Mouse (Mus musculus): ENCODE data around the gene Stx8. TPM values are rescaled to one million over a fixed set of nuclear protein-coding genes. Genes with fewer than 3 reads are reported as not detected.

Gene Stx8
- polyA plus RNA-seq, 1 experiment from 2014 or later = 57.5 TPM

DNA sequence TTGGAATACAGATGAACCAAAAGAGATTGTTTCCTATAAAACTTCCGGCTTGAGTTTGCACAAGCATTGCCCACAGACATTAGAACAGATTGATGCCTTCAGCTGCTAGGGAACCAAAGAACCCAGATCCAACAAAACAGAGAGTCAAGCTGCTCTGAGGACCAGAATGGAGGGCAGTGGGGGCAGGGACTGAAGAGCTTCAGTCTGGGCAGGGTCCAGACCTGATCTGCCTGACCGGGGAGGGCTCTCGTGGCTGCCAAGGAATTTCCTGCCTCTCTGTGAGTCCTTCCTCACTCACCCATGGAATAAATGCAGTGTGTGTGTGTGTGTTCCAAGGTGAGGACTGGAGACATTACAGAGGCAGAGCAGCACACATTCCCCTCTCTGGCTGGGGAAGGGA, 17.8 kb upstream of the Stx8 start:
- Histone ChIP-seq H3K27ac (no peak overlapping the region), H3K4me1 (replicated peaks) (no peaks in the 10 kb centered on the region), H3K36me3 (no peaks in the 10 kb centered on the region), H3K4me3 (no peak overlapping the region), H3K9me3 (no peaks in the 10 kb centered on the region), H3K27me3 (ENCODE audit: insufficient read depth, poor library complexity, severe bottlenecking) (no peaks in the 10 kb centered on the region)
- no peak for DNase-seq (ENCODE audit: low spot score)
- 75% methylated on average over 3 of the region's 3 CpGs for WGBS

DNA sequence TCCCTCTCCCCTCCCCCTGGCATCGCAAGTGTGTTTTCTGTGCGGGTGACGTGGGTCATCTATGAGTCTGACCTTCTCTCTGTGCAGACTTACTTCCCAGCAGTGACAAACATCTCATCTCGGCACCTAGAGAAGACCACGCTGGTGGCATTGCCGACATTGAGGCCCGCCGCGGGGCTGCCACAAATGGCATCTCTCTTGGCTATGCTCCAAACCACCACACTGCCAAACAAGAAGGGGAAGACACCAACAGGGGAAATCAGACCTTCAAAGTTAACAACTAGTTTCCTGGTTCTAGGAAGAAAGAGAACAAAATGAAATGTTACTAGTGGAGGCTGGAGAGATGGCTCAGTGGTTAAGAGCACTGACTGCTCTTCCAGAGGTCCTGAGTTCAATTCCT, 16.5 kb upstream of the Stx8 start:
- no peak overlapping the region for H3K27ac ChIP-seq
- DNase-seq (ENCODE audit: low spot score) = no peak
- no peak overlapping the region for H3K4me3 ChIP-seq
- H3K9me3 ChIP-seq = no peaks in the 10 kb centered on the region
- H3K4me1 ChIP-seq (replicated peaks) = no peaks in the 10 kb centered on the region
- no peaks in the 10 kb centered on the region for H3K27me3 ChIP-seq (ENCODE audit: insufficient read depth, poor library complexity, severe bottlenecking)
- H3K36me3 ChIP-seq = no peaks in the 10 kb centered on the region
- WGBS = 90% methylated on average over 9 of the region's 9 CpGs

DNA sequence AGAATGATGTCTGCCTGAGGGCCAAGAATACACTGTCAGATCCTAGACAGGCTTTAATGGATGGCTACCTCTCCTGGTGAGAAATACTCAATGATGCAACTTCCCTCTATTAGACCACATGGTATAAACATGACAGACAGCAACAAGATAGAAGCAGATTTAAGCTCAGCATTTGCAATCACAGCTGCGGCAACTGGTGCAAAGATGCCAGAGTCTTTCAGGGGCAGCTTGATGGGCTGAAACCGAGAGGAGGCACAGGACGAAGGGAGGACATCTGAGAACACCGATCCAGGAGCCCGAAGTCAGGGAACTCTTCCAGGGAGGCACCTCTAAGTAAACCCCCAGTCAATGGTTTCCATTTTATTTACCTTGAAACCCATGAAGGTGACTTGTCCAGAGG, 12.4 kb upstream of the Stx8 start:
- Histone ChIP-seq H3K4me3 (no peak overlapping the region), H3K27ac (no peak overlapping the region), H3K27me3 (ENCODE audit: insufficient read depth, poor library complexity, severe bottlenecking) (no peaks in the 10 kb centered on the region), H3K4me1 (replicated peaks) (no peaks in the 10 kb centered on the region), H3K9me3 (no peaks in the 10 kb centered on the region), H3K36me3 (no peaks in the 10 kb centered on the region)
- 88% methylated on average over 5 of the region's 5 CpGs for WGBS
- no peak for DNase-seq (ENCODE audit: low spot score)

DNA sequence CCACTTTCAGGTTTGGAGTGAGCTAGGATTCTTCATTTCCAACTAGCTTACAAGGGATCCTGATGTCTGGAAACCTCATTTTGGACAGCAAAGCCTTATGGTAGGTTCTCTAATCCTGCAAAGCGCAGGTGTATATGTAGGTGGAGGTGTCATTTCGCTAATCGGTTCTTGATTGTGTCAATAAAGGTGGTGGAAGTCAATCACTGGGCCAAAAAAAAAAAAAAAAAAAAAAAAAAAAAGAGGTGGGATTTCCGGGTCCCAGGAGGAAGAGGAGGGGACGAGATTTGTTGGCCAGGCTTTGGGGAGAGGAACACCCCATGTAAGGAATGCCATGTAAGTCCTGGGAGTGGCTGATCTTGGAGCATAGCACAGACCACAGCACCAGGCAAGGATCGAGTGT, 11.6 kb upstream of the Stx8 start:
- Histone ChIP-seq H3K4me3 (no peak overlapping the region), H3K36me3 (no peaks in the 10 kb centered on the region), H3K4me1 (replicated peaks) (no peaks in the 10 kb centered on the region), H3K27ac (no peak overlapping the region), H3K27me3 (ENCODE audit: insufficient read depth, poor library complexity, severe bottlenecking) (no peaks in the 10 kb centered on the region), H3K9me3 (no peaks in the 10 kb centered on the region)
- 83% methylated on average over 6 of the region's 6 CpGs for WGBS
- DNase-seq (ENCODE audit: low spot score) = no peak

DNA sequence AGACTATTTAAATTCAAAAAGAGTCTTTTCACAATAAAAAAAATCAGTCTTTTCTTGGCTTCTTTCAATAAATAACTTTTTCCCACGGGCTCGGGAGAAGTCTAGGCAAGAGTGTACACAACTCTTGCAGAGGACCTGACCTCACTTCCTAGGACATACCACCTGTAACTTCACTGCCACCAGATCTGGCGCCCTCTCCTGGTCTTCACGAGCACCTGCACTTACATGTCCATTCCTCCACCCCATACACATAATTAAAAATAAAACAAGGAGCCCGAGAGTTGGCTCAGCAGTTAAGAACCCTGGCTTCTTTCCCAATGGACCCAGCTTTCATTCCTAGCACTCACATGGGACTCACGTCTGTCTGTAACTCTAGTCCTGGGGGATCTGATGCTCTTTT, 1.9 kb upstream of the Stx8 start:
- 81% methylated on average over 6 of the region's 6 CpGs for WGBS
- H3K27me3 ChIP-seq (ENCODE audit: insufficient read depth, poor library complexity, severe bottlenecking) = no peaks in the 10 kb centered on the region
- peaks cover 28% of the 10 kb centered on the region for H3K4me1 ChIP-seq (replicated peaks)
- DNase-seq (ENCODE audit: low spot score) = no peak
- H3K27ac ChIP-seq = no peak overlapping the region
- H3K4me3 ChIP-seq = no peak overlapping the region
- H3K36me3 ChIP-seq = no peaks in the 10 kb centered on the region
- no peaks in the 10 kb centered on the region for H3K9me3 ChIP-seq

DNA sequence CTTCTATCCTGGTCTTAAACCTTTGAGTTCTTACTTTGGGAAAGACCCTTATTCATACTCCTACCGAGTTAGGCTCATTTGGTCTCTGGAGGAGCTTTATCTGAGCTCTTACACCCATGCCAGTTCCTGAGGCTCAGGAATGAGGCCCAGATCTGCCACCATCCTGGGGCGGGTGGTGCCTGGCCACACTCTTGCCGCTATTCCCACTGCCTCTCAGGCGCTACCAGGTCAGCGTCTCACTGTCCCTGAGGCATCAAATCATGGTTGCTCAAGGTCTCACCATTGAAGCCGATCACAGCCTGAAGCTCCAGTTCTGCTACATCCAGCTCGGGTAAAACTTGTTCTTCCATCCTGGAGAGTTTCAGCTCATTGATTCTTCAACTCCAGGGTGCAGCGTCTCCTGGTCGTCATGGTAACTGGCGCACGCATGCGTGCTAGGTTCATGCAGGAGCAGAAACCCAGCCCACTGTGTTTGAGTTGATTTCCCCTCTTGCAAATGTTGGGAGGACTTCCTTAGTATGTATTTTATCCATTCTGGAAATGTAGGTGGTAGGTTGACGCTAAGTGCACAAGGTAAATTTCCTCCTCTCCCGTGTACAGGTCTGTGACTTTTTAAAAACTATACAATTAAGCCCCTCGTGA, 630 bp upstream of the Stx8 start, which contains the start of gene Cfap52:
Gene Cfap52 (minus strand): TSS at position 410 of the 642 bp plus-strand sequence.
- H3K27ac ChIP-seq = peak within 1 kb of the TSS; percentile 89
- DNase-seq (ENCODE audit: low spot score) = peak; percentile 87
- peaks cover 4% of the 10 kb centered on the region; the same call in 1 of the 2 replicates for H3K36me3 ChIP-seq
- H3K27me3 ChIP-seq (ENCODE audit: insufficient read depth, poor library complexity, severe bottlenecking) = no peaks in the 10 kb centered on the region
- peaks cover 28% of the 10 kb centered on the region for H3K4me1 ChIP-seq (replicated peaks)
- no peaks in the 10 kb centered on the region for H3K9me3 ChIP-seq
- H3K4me3 ChIP-seq = peak within 1 kb of the TSS; percentile 83
- 11% methylated on average over 15 of the region's 15 CpGs for WGBS

DNA sequence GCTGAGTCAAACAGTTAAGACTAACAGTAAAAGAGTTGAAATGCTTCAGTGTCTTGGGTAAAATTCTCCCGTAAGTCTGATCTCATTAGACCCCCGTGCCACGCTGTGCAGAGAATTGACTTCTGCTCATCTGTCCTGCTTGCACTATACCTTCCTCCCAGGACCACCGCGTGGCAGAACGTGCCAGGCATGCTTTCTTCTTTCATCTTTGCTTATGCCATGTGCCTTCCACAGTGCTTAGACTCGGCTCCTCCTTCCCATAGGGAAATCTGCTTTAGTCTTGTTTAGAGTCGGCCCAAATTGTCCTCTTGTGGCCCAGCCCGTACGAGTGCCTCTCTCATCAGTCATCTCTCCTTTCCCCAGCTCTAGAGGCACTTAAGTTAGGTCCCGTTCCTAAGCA, 1.8 kb downstream of the Stx8 start:
- Histone ChIP-seq H3K27ac (no peak overlapping the region), H3K9me3 (no peaks in the 10 kb centered on the region), H3K4me3 (no peak overlapping the region), H3K36me3 (peaks cover 15% of the 10 kb centered on the region), H3K27me3 (ENCODE audit: insufficient read depth, poor library complexity, severe bottlenecking) (no peaks in the 10 kb centered on the region), H3K4me1 (replicated peaks) (peaks cover 28% of the 10 kb centered on the region)
- WGBS = 76% methylated on average over 11 of the region's 11 CpGs
- no peak for DNase-seq (ENCODE audit: low spot score)

DNA sequence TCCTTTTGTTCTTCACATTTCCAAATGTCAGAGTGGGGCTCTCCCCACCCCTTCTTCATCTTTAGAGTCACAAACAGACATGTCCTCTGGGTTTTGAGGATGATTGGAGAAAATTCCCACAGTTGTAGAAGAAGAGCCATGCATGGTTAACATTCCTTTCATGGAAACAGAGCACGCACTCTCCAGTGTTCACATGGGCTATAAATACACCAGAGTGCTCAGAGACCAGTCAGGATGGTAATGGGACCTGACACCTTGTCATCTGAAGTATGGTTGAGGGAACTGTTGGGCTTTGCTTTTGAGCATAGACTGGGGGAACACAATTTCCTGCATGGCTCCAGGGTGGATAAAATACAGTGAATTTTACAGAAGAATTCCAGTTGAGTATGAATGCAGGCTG, 6.6 kb downstream of the Stx8 start:
- Histone ChIP-seq H3K4me3 (no peak overlapping the region), H3K9me3 (no peaks in the 10 kb centered on the region), H3K36me3 (peaks cover 27% of the 10 kb centered on the region), H3K4me1 (replicated peaks) (peaks cover 5% of the 10 kb centered on the region), H3K27me3 (ENCODE audit: insufficient read depth, poor library complexity, severe bottlenecking) (no peaks in the 10 kb centered on the region), H3K27ac (no peak overlapping the region)
- WGBS = 88% methylated on average over 1 of the region's 1 CpGs
- no peak for DNase-seq (ENCODE audit: low spot score)

DNA sequence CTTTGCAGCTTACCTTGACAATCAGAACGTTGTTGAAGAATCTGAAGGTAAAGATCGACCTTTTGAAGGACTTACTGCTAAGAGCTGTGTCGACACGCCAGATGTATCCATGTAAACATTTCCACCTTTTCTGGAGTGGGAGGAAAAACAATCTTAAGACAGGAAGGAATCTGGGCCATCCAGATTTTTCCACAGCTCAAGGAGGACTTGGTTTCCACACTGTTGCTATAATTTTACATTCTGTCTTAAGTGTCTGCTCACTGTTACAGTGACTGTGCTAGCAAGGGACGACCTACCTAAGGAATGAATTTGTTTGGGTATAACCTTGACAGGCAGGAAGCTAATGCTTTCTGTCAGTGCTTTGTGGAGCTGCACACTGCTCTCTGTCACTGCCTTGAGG, 7.2 kb downstream of the Stx8 start:
- WGBS = 88% methylated on average over 5 of the region's 5 CpGs
- DNase-seq (ENCODE audit: low spot score) = no peak
- no peak overlapping the region for H3K27ac ChIP-seq
- no peak overlapping the region for H3K4me3 ChIP-seq
- H3K36me3 ChIP-seq = peaks cover 27% of the 10 kb centered on the region
- no peaks in the 10 kb centered on the region for H3K27me3 ChIP-seq (ENCODE audit: insufficient read depth, poor library complexity, severe bottlenecking)
- H3K4me1 ChIP-seq (replicated peaks) = no peaks in the 10 kb centered on the region
- no peaks in the 10 kb centered on the region for H3K9me3 ChIP-seq

DNA sequence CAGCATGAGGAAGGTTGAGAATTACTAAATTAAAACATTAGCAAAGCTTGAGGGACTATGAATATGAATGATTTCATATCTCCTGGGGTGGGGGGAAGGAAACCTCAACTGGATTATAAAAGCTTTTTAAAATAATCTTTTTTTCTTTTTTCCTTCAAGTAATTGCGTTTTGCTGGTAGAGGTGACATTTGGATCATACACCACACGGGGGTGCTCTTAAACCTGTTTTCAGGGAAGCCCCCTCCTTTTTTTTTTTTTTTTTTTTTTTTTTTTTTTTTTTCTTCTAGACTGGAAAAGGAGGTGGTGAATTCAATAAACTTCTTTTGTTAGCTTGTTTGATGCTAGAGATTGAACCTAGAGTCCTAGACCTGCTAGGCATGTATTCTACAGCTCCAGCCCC, 9.3 kb downstream of the Stx8 start:
- H3K4me1 ChIP-seq (replicated peaks) = no peaks in the 10 kb centered on the region
- H3K36me3 ChIP-seq = peaks cover 24% of the 10 kb centered on the region
- DNase-seq (ENCODE audit: low spot score) = peak; percentile 20
- 14% methylated on average over 2 of the region's 2 CpGs for WGBS
- H3K4me3 ChIP-seq = no peak overlapping the region
- no peaks in the 10 kb centered on the region for H3K9me3 ChIP-seq
- no peaks in the 10 kb centered on the region for H3K27me3 ChIP-seq (ENCODE audit: insufficient read depth, poor library complexity, severe bottlenecking)
- no peak overlapping the region for H3K27ac ChIP-seq

DNA sequence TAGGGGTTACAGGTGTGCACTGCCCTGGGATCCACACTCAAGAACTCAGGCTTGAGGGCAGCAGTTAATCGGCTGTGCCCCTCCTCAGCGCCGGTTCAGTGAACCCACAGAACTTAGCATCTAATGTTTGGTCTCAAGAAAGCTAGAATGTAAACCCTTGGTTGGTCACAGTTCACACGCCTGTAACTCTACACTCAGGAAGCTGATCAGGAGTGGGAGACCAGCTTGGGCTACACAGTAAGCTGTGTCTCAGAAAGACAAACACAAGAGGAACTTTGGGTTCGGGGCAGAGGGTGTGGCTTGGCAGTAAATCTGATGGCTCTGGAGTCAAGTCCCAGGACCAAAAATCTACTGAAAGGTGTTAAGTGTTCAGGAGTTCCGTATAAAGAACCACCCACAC, 17.6 kb downstream of the Stx8 start:
- H3K4me1 ChIP-seq (replicated peaks) = 0 out of 2 replicates have a peak, but pooled peaks cover 2% of the 10 kb centered on the region
- H3K27me3 ChIP-seq (ENCODE audit: insufficient read depth, poor library complexity, severe bottlenecking) = no peaks in the 10 kb centered on the region
- H3K9me3 ChIP-seq = no peaks in the 10 kb centered on the region
- no peak overlapping the region for H3K27ac ChIP-seq
- H3K36me3 ChIP-seq = peaks cover 14% of the 10 kb centered on the region; the same call in 1 of the 2 replicates
- DNase-seq (ENCODE audit: low spot score) = no peak
- WGBS = 91% methylated on average over 6 of the region's 6 CpGs
- no peak overlapping the region for H3K4me3 ChIP-seq

DNA sequence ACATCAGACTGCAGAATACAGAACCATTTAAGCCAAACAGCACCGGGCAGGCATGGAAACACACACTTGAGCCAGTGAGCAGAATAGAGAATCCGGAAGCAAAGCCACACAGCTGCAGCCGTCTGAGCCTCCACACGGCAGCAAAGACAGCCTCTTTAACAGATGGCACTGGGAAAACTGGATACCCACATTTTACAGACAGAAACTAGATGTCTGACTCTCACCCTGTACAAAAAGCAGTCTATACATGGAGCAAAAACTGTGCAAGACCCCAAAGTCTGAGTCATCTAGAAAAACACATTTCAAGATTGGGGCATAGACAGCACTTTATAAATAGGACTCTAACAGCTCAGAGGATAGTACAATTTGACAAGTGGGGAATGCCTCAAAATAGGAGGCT, 25.2 kb downstream of the Stx8 start:
- no peaks in the 10 kb centered on the region for H3K27me3 ChIP-seq (ENCODE audit: insufficient read depth, poor library complexity, severe bottlenecking)
- no peak overlapping the region for H3K27ac ChIP-seq
- WGBS = 80% methylated on average over 4 of the region's 4 CpGs
- H3K4me1 ChIP-seq (replicated peaks) = peaks cover 2% of the 10 kb centered on the region; the same call in 1 of the 2 replicates
- H3K36me3 ChIP-seq = peaks cover 8% of the 10 kb centered on the region; the same call in 1 of the 2 replicates
- H3K9me3 ChIP-seq = no peaks in the 10 kb centered on the region
- DNase-seq (ENCODE audit: low spot score) = no peak
- H3K4me3 ChIP-seq = no peak overlapping the region

DNA sequence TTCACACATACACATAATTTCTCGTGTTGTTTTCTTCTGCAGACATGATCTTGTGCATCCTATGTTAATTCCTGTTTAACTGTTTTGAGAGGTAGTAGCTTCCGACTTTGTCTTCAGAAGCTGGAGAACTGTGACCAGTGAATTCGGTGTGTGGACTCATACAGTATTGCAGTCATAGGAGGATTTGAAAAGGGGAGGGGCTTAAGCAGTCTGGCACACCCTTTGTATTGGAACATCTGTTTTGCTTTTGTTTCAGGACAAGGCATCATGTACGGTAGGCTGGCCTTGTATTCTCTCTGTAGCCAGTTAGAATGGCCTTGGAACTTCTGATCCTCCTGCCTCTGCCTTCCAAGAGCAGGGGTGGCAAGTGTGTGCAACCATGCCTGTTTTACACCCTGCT, 30.0 kb downstream of the Stx8 start:
- Histone ChIP-seq H3K9me3 (no peaks in the 10 kb centered on the region), H3K27ac (no peak overlapping the region), H3K27me3 (ENCODE audit: insufficient read depth, poor library complexity, severe bottlenecking) (no peaks in the 10 kb centered on the region), H3K4me1 (replicated peaks) (no peaks in the 10 kb centered on the region; the same call in 1 of the 2 replicates), H3K36me3 (0 out of 2 replicates have a peak, but pooled peaks cover 3% of the 10 kb centered on the region), H3K4me3 (no peak overlapping the region)
- DNase-seq (ENCODE audit: low spot score) = no peak
- 80% methylated on average over 4 of the region's 4 CpGs for WGBS

DNA sequence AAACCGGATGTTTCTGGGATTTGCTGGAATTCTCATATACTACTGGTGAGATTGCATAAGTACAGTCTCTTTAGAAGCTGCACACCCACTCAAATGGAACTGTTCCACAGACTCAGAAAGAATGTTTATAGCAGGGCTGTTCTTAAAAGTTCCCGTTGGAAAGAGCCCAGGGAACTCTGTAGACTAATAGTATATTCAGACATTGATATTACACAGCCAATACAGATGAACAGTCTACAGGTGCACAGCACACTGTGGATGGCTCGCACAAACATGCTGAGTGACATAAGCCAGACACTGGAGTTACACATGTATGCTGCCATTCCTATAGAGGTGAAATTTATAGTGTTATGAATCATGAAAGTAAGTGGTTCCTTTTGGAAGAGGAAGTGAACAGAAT, 32.9 kb downstream of the Stx8 start:
- WGBS = 95% methylated on average over 3 of the region's 3 CpGs
- H3K4me3 ChIP-seq = no peak overlapping the region
- no peak overlapping the region for H3K27ac ChIP-seq
- no peaks in the 10 kb centered on the region for H3K36me3 ChIP-seq
- no peaks in the 10 kb centered on the region for H3K27me3 ChIP-seq (ENCODE audit: insufficient read depth, poor library complexity, severe bottlenecking)
- no peaks in the 10 kb centered on the region; the same call in 1 of the 2 replicates for H3K4me1 ChIP-seq (replicated peaks)
- H3K9me3 ChIP-seq = no peaks in the 10 kb centered on the region
- DNase-seq (ENCODE audit: low spot score) = no peak

Measured in hindbrain, embryonic 10.5 days (tissue).